Mouse (Mus musculus) hematopoietic stem cell, adult 5-6 weeks (primary cell): Measurements from ENCODE around the gene Grip1. TPM values are rescaled to one million over a fixed set of nuclear protein-coding genes. Genes with fewer than 3 reads are reported as not detected.

Experiments used
- ATAC-seq, 2 experiments: fragments of 125-278 bp in 1 of 2; replicated peaks in 1 of 2; 2 replicates each; pipeline ENCODE4 v1.8.0; 2016 to 2017; ENCODE audit warnings: inconsistent platforms in 2 of 2, mild to moderate bottlenecking in 2 of 2, moderate number of reproducible peaks in 2 of 2, low read depth in 1 of 2, moderate TSS enrichment in 1 of 2; ENCODE audit not compliant: low FRiP score in 2 of 2, poor library complexity in 2 of 2, severe bottlenecking in 2 of 2, insufficient read depth in 1 of 2, low TSS enrichment in 1 of 2
- total RNA-seq: library from RNA; stranded (forward); fragments of 172-1452, 232-1000 nt; gene quantifications from 2 replicates; pipeline ENCODE4 v1.2.3, GENCODE M21; 2017

Gene Grip1
- total RNA-seq, 1 experiment from 2014 or later, result not detected

- ATAC-seq, result no peak
Observed at GRCm38 (mm10) chr10:119902754-119903153, 449.1 kb downstream of the Grip1 start.

DNA sequence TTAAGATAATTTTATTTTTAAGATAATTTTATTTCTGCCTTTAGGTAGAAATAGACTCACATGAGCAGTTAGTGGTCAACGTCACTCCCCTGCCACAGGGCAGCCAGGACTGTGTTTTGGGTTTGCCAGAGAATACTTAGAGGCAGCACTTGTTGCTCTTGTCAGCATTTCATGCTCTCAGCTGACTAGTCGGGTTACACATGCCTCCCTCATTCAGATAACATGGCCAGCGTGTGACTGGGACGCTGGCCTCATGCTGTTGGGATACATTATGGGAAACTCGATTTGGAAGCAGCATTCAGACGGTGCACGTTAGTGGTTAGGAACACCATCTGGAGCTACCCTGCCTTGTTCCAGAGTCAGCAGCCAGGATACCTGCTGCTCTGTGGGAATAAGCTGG lies 453.2 kb downstream of the Grip1 start:
- ATAC-seq, result no peak

GRCm38 (mm10) chr10:119917995-119918394 lies 464.4 kb downstream of the Grip1 start:
- no peak for ATAC-seq

DNA sequence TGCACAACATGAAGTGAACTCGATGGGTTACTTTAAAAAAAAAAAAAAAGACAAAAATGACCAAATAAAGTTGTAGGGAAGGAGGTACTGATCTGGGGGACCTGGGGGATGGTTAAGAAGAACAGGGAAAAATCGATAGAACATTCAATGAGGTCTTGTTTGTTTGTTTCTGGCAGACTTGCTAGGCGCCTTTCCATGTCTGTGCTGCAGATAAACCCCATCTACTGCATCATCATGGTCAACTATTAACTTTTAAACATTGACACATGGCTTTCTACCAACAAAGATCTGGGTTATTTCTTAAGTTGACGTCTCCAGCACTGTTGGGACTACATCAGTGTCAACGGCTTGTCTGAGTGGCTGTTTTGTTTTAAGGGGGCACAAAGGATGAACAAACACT lies 474.3 kb downstream of the Grip1 start:
- no peak for ATAC-seq

DNA sequence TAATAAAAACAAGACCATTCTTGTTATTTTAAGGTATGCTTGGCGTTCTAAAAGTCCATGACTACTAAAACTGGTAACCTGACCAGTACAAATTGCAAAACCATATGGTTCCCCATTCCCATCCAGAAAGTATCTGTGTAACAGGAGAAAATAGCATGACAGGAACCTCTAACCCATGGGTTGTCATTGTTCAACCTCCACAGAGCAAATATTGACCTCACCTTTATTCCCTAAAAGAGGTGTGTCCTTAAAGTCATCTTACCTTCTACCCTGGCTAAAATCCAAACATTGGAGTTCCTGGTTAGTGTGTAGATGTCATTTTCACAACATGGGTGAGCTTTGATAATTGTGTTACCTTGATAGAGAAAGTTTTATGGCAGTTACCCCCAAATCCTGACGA lies 475.3 kb downstream of the Grip1 start:
- ATAC-seq, result no peak

DNA sequence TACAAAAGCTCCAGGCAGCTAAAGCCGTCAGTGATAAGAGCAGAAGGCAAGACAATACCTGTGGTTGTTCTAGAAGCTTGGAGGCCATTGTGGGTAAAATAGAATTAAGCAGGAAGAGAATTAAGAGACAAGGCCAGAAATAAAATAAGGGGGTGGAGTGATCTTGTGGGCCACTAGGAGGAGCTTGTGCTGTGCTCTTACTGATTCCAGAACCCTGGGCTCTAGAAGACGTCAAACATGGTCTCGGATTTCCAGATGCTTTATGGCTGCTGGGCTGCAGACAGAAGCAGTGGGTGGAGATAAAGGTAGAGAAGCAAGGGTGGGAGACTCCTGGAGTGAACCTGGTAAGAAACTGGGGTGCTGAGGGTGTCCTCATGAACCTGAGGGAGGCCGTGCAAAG lies 479.2 kb downstream of the Grip1 start:
- no peak for ATAC-seq

GRCm38 (mm10) chr10:119933362-119933761 lies 479.7 kb downstream of the Grip1 start:
- ATAC-seq, result no peak

DNA sequence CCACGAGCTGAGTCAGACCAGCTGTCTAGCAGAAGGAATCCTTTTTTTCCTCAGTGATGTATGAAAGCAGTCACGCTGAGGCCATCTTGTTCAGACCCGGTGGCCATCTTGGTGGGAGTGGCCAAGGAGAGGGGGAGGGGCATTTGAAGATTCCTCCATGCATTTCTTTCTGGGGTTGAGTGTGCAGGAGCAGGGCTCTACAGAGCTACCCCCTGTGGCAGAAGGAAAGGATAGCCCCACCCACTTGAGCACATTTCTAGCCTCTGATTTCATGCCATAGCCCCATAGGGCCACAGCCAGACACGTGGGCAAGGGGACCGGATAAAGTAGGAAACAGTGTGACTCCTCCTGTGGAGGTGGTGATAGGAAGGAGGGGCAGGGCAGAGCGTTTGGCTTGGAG lies 481.6 kb downstream of the Grip1 start:
- no peak for ATAC-seq

- no peak for ATAC-seq
Observed at GRCm38 (mm10) chr10:119937481-119937880, 483.9 kb downstream of the Grip1 start.

- no peak for ATAC-seq
Observed at GRCm38 (mm10) chr10:119943906-119944305, 490.3 kb downstream of the Grip1 start.

DNA sequence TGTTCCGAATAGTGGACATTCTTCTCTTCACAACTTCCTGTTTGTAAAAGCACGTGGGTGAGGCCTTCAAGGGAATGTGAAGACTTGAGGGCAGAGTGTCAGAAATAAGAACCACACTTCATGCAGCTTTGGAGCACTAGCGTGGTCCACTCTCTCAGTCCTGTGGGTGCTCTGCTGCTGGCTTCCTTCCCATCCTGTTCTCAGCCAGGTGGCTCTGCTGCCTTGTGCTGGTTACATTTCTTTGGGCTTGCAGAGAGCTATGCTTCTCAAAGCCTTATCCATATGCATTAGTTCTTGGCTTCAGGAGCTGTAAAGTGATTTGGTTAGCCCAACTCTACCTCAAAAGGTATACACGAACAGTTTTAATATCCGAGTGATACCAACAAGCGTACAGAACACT lies 497.8 kb downstream of the Grip1 start:
- ATAC-seq, result no peak

GRCm38 (mm10) chr10:119957260-119957955 lies 503.8 kb downstream of the Grip1 start:
- ATAC-seq, result no peak

DNA sequence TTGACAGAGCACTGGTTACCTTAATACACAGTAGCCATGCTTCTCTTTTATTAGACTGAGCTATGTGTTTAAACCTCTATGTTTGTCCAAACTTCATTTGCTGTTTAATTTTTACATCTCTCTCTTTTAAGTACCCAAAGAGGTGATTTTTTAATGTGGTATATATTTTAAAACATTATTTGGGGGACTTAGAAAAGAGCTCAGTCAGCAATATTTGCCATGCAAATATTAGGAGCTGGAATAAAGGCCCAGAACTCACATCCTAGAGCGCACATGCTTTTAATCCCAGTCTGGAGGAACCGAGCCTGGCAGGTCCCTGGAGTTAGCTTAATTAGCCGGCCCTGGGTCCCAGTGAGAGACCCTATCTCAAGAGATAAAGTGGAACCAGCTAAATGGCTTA lies 507.3 kb downstream of the Grip1 start:
- ATAC-seq, result no peak

DNA sequence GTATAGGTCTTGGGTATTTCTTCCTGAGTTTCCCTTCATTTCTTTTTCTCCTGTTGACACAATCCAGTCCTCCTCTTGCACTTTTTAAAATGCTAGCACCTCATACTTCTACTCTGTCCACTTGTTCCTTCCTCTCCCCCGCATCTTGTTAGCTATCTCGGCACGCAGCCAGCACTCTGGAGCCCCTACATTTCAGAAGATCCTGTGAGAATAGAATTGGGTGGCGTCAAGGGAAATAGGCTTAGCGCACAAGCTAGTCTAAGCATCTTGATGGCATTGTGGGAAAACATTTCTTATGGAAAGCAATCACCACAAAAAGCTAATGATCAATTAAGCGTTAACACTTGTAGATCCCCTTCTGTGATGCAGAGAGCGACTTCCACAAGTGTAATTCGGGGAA lies 512.7 kb downstream of the Grip1 start:
- no peak for ATAC-seq

DNA sequence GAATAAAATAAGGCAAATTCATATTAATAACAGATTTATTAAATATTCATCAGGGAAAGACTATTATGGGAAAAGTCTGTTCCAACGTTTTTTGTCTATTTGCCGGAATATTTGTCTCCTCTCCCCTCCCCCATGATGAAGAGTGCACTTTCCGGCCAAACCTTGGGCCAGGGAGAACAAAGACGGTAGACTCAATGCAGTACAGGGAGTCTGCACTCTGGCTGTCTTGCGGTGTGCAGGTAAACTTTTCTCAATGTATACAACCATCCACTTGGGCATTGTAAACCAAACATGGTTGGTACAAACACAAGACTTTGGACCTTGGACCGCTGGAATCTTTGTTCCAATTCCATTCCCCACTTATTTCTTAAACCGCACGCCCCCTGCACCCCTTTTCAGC lies 525.8 kb downstream of the Grip1 start:
- ATAC-seq, result no peak

- ATAC-seq, result no peak
Observed at GRCm38 (mm10) chr10:119980032-119980431, 526.4 kb downstream of the Grip1 start.

GRCm38 (mm10) chr10:119984299-119984698 lies 530.7 kb downstream of the Grip1 start:
- ATAC-seq, result no peak

DNA sequence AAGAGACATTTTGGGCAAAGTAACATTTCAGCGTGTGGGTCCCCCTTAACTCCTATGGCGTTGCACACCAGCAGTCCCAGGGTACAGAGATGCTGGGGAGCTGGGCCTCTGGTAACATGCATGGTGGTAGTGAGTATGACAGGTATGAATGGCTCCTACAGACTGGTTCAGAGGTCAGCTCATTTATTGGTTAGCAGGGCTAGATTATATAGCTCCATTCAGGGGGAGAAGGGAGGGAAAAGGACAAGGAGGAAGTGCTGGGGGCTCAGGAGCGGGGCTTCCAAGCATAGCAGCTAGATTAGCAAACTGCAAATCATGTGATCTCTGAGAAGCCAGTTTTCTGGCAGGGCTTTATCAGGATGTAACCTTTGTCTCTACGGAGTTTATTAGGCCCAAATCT lies 544.8 kb downstream of the Grip1 start:
- ATAC-seq, result no peak

GRCm38 (mm10) chr10:120002149-120002548 lies 548.5 kb downstream of the Grip1 start:
- no peak for ATAC-seq
